Mouse (Mus musculus) myocyte (in vitro differentiated cells): ENCODE measurements around the gene Vps11. TPM values are rescaled to one million over a fixed set of nuclear protein-coding genes. Genes with fewer than 3 reads are reported as not detected.
A peak's percentile ranks its signal among the peaks of the same experiment; 100 is the strongest.
"Not testable (repeated sequence)": the region's sequence is repeated elsewhere in the genome, so short reads cannot be mapped to it uniquely, and the experiment has no call there.

Experiments used
- H3K27me3 ChIP-seq: one replicate; pipeline ENCODE4 v1.6.1; 2011; ENCODE audit not compliant: control insufficient read depth, insufficient read depth, insufficient read length
- H3K36me3 ChIP-seq: one replicate; pipeline ENCODE4 v1.6.1; 2011; ENCODE audit not compliant: control insufficient read depth, insufficient read depth
- H3K4me2 ChIP-seq: one replicate; pipeline ENCODE4 v1.6.1; 2011; ENCODE audit warnings: low read depth, control low read depth
- H3K4me3 ChIP-seq: one replicate; pipeline ENCODE4 v1.5.1; 2011; ENCODE audit warnings: mild to moderate bottlenecking, control low read depth, moderate library complexity
- H3K79me2 ChIP-seq: one replicate; pipeline ENCODE4 v1.6.1; 2011; ENCODE audit not compliant: control insufficient read depth, insufficient read depth
- H3ac ChIP-seq: one replicate; pipeline ENCODE4 v1.6.1; 2011; ENCODE audit not compliant: control insufficient read depth, insufficient read length
- CEBPB ChIP-seq: IDR thresholded peaks from 2 replicates; pipeline ENCODE4 v1.6.1; 2011; ENCODE audit warnings: mild to moderate bottlenecking, moderate library complexity; ENCODE audit not compliant: poor library complexity, insufficient read depth, severe bottlenecking
- E2F4 ChIP-seq: IDR thresholded peaks from one replicate; pipeline ENCODE4 v1.6.1; 2011; ENCODE audit warnings: mild to moderate bottlenecking, control low read depth, moderate library complexity; ENCODE audit not compliant: insufficient read depth
- MAX ChIP-seq: IDR thresholded peaks from one replicate; pipeline ENCODE4 v1.6.1; 2011; ENCODE audit warnings: low read depth, mild to moderate bottlenecking, control low read depth
- MYOD1 ChIP-seq, 3 experiments: IDR thresholded peaks; one replicate each; pipeline ENCODE4 v1.6.1; 2011; ENCODE audit warnings: control low read depth in 2 of 3, low read depth in 2 of 3, mild to moderate bottlenecking in 2 of 3, moderate library complexity in 1 of 3; ENCODE audit not compliant: insufficient read length in 2 of 3, control insufficient read depth in 1 of 3
- MYOG ChIP-seq, 3 experiments: IDR thresholded peaks; one replicate each; pipeline ENCODE4 v1.6.1; 2011; ENCODE audit warnings: control low read depth in 2 of 3, low read depth in 2 of 3, mild to moderate bottlenecking in 2 of 3; ENCODE audit not compliant: insufficient read length in 2 of 3, control insufficient read depth in 1 of 3, insufficient read depth in 1 of 3
- POLR2A ChIP-seq: IDR thresholded peaks from one replicate; pipeline ENCODE4 v1.6.1; 2011; ENCODE audit warnings: low read depth, mild to moderate bottlenecking, control low read depth, moderate library complexity; ENCODE audit not compliant: insufficient read length
- POLR2AphosphoS2 ChIP-seq: IDR thresholded peaks from one replicate; pipeline ENCODE4 v1.6.1; 2011; ENCODE audit warnings: low read depth, control low read depth; ENCODE audit not compliant: insufficient read length
- REST ChIP-seq: IDR thresholded peaks from one replicate; pipeline ENCODE4 v1.6.1; 2011; ENCODE audit warnings: mild to moderate bottlenecking, control low read depth, moderate library complexity; ENCODE audit not compliant: insufficient read depth, insufficient read length
- SRF ChIP-seq: IDR thresholded peaks from one replicate; pipeline ENCODE4 v1.6.1; 2011; ENCODE audit warnings: low read depth; ENCODE audit not compliant: control insufficient read depth, insufficient read length
- TCF12 ChIP-seq: IDR thresholded peaks from one replicate; pipeline ENCODE4 v1.6.1; 2011; ENCODE audit warnings: mild to moderate bottlenecking, control low read depth; ENCODE audit not compliant: poor library complexity, insufficient read depth, severe bottlenecking
- TCF3 ChIP-seq: IDR thresholded peaks from one replicate; pipeline ENCODE4 v1.6.1; 2011; ENCODE audit warnings: low read depth, control low read depth; ENCODE audit not compliant: insufficient read length
- USF1 ChIP-seq: IDR thresholded peaks from one replicate; pipeline ENCODE4 v1.6.1; 2011; ENCODE audit warnings: low read depth, mild to moderate bottlenecking, control low read depth, moderate library complexity
- polyA plus RNA-seq: library from polyadenylated mRNA; unstranded; fragments of >200 nt; fragmentation: generic; extraction: Trizol; gene quantifications from one replicate; pipeline ENCODE4 v1.2.1, GENCODE M21; 2012; ENCODE audit warnings: missing spikeins

Vps11 gene
- polyA plus RNA-seq, 1 experiment, result 26.4 TPM

GRCm38 (mm10) chr9:44324147-44324546, 37.3 kb downstream of the Vps11 start:
- no peak overlapping the region for H3ac ChIP-seq
- H3K4me3 ChIP-seq, result no peak overlapping the region
- H3K4me2 ChIP-seq, result no peak overlapping the region
- TF ChIP-seq USF1 (no peak), POLR2AphosphoS2 (no peak), E2F4 (no peak), SRF (no peak), POLR2A (no peak), MYOG (IDR thresholded peaks at IDR 0.05; ENCODE audit: control insufficient read depth in 1 of 3, insufficient read depth in 1 of 3, insufficient read length in 2 of 3, low read depth in 2 of 3) (no peak), MAX (no peak), TCF3 (no peak), CEBPB (no peak), REST (no peak)
- peaks cover 11% of the 10 kb centered on the region for H3K79me2 ChIP-seq
- H3K27me3 ChIP-seq, result no peaks in the 10 kb centered on the region
- H3K36me3 ChIP-seq, result peaks cover 6% of the 10 kb centered on the region

DNA sequence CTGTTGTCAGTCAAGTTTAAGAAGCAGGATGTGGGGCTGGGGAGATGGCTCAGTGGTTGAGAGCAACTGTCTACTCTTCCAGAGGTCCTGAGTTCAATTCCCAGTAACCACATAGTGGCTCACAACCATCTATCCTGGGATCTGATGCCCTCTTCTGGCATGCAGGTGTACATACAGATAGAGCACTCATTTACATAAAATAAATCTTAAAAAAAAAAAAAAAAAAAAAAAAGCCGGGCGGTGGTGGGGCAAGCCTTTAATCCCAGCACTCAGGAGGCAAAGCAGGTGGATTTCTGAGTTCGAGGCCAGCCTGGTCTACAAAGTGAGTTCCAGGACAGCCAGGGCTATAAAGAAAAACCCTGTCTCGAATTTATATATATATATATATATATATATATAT, 37.8 kb downstream of the Vps11 start:
- not testable (repeated sequence) for H3K4me2 ChIP-seq, H3K27me3 ChIP-seq, H3K4me3 ChIP-seq, H3ac ChIP-seq, H3K36me3 ChIP-seq
- H3K79me2 ChIP-seq, result peaks cover 11% of the 10 kb centered on the region

GRCm38 (mm10) chr9:44320799-44321133, 40.7 kb downstream of the Vps11 start:
- TF ChIP-seq TCF3 (no peak), E2F4 (no peak), MAX (no peak), SRF (no peak), MYOG (IDR thresholded peaks at IDR 0.05; ENCODE audit: control insufficient read depth in 1 of 3, insufficient read depth in 1 of 3, insufficient read length in 2 of 3, low read depth in 2 of 3) (no peak), POLR2A (no peak), CEBPB (no peak)
- Histone ChIP-seq H3K4me3 (peak overlapping the region; percentile 43), H3K79me2 (no peaks in the 10 kb centered on the region), H3K36me3 (no peaks in the 10 kb centered on the region), H3ac (no peak overlapping the region), H3K4me2 (peak overlapping the region; percentile 92), H3K27me3 (no peaks in the 10 kb centered on the region)

GRCm38 (mm10) chr9:44319887-44320798, 41.3 kb downstream of the Vps11 start, which contains the start of gene C2cd2l:
Gene C2cd2l, minus strand, starts transcription at chr9:44320285.
- H3K79me2 ChIP-seq, result no peaks in the 10 kb centered on the region
- H3K4me2 ChIP-seq, result peak within 1 kb of the TSS; percentile 92
- H3ac ChIP-seq, result peak within 1 kb of the TSS; percentile 75
- TF ChIP-seq POLR2AphosphoS2 (peak; percentile 9), POLR2A (peak; percentile 80), TCF12 (no peak), USF1 (no peak)
- no peaks in the 10 kb centered on the region for H3K27me3 ChIP-seq
- no peaks in the 10 kb centered on the region for H3K36me3 ChIP-seq
- H3K4me3 ChIP-seq, result peak within 1 kb of the TSS; percentile 43

DNA sequence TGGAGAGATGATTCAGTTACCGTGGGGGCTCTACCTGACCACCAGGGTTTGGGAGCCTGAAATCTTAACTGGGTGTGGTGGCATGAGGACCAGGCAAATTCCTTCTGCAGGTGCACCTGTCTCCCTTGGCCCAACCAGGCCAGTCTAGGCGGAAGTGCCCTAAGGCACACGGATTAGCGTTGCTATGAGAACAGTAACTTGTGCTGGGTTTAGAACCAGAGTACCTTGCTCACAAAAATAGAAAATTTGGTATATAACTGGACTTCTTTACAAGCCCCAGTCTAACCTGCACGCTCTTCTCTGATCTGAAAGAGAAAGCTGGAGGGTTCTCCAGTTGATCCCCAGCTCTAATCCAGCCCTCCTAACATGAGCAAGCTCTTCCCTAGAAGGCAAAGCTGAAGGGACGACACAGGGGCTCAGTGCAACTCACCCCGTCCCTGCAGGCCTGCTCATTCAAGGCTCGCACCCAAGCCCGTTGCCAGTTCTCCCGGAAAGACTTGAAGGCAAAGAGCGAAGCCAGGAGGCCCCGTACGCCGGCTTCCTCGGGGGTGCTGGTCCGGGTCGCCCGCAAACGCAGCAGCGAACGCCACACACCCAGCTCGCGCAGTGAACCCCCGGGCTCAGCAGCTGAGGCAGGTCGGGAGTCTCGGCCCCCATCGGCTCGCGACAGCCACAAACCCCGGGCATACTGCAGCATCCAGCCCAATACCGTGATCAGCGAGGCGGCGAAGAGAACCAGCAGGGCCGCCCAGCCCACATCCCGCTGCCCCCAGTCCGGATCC, 42.2 kb downstream of the Vps11 start:
- no peaks in the 10 kb centered on the region for H3K36me3 ChIP-seq
- TF ChIP-seq POLR2AphosphoS2 (no peak), TCF3 (no peak), MYOD1 (IDR thresholded peaks at IDR 0.05; ENCODE audit: control insufficient read depth in 1 of 3, insufficient read length in 2 of 3, low read depth in 2 of 3) (peak in 2 of 3 experiments; percentile 5 to 28), E2F4 (no peak), MAX (no peak), MYOG (IDR thresholded peaks at IDR 0.05; ENCODE audit: control insufficient read depth in 1 of 3, insufficient read depth in 1 of 3, insufficient read length in 2 of 3, low read depth in 2 of 3) (peak in 1 of 3 experiments; percentile 17), REST (no peak), USF1 (no peak), TCF12 (no peak), SRF (no peak)
- no peaks in the 10 kb centered on the region for H3K79me2 ChIP-seq
- H3K27me3 ChIP-seq, result no peaks in the 10 kb centered on the region
- peak overlapping the region; percentile 43 for H3K4me3 ChIP-seq
- peak overlapping the region; percentile 92 for H3K4me2 ChIP-seq
- peak overlapping the region; percentile 75 for H3ac ChIP-seq
